Mouse (Mus musculus) lung, postnatal 25 days (tissue): ENCODE results near the gene Med13.
A peak's percentile ranks its signal among the peaks of the same experiment; 100 is the strongest.
"Not testable (repeated sequence)": the region's sequence is repeated elsewhere in the genome, so short reads cannot be mapped to it uniquely, and the experiment has no call there.

ENCODE experiments used
- DNase-seq: peaks from one replicate; pipeline ENCODE4 v3.0.0; 2022; ENCODE audit warnings: low spot score

Gene Med13

DNA sequence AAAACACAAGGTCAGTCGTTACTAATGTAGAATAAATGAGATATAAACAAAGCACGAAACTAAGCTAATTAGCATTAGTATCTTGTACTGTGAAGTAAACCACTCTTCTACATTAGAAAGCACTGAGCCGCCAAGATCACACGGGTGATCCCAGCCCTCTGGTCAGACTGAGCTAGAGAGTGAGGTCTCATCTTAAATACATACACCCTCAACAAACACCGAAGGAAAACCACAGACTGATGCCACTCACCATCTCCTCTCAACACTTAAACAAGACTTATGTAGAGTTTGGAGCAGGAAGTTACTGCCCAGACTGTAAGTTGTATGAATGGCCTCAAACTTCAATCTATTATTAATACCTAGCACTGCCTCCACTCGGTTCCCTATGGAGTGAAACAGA lies 47.1 kb downstream of the Med13 start:
- DNase-seq, result no peak

DNA sequence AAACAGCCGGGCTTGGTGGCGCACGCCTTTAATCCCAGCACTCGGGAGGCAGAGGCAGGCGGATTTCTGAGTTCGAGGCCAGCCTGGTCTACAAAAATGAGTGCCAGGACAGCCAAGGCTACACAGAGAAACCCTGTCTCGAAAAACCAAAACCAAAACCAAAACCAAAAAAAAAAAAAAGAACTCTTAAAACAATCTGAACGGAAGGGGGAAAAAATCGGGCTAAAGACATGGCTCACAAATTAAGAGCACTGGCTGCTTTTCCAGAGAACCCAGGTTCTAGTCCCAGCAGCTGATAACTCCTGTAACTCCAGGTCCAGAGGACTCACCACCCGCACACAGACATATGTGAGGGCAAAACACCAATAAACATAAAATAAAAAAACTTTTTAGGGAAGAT lies 65.2 kb downstream of the Med13 start:
- not testable (repeated sequence) for DNase-seq

DNA sequence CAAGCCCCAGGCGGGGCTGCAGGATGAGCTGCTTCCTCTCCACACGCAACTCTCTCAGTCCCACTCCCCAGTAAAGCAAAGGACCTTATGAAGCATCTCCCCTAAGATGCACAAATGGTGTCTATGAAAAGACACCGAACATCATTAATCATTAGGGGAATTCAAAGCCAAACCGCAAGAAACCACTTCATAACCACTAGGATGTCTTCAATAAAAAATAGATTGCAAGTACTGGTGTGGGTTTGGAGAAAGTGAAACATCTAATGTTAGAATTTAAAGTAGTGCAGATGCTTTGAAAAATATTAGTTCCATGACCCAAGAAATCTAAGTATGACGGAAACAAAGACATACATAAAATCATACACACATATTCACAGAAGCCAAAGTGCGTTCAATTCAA lies 65.7 kb downstream of the Med13 start:
- no peak for DNase-seq

DNA sequence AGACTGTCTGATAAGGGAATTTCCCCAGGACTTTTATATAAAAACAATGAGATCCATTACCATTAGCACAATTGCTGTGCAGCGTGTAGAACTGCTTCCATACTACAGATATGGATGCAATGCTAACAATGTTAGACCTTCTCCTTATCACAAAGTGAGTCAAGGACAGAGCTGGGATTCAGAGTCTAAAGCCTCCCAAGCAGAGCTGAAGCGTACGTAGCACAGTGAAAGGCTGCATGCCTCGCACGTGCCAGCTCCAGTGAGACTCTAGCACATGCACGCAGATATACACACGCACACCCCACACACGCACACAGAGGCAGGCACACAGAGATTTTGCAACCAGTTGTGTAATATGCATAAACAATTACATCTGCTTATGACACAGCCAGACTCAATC lies 71.7 kb downstream of the Med13 start:
- DNase-seq, result no peak

DNA sequence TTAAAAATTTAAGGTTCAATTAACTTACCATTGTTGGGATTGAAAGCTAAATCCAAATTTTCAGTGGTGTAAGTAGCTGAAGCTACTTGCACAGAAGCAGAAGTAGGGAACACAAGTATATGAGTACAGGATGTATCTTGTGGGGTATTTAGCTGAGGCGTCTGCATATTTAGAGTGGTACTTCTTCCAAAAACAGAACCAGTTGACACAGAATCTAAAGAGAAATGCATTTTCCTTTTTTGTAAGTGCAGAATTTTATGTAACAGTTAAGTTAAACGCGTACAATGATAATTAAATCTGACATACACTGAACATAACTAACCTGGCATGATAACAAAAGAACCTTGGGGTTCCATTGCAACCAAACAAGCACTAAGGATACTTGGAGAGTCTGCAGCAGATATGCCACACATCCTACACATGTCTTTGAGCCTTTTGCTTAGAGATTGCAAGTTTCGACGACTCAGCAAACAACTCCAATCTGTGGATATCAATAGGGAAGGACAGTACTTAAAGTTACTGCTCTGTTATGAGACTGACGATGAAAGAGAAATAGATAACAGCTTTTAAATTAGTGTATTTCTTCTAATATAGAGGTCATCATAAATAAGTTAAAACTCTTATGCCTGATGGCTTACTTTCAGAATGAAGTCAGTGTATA lies 78.8 kb downstream of the Med13 start:
- no peak for DNase-seq

DNA sequence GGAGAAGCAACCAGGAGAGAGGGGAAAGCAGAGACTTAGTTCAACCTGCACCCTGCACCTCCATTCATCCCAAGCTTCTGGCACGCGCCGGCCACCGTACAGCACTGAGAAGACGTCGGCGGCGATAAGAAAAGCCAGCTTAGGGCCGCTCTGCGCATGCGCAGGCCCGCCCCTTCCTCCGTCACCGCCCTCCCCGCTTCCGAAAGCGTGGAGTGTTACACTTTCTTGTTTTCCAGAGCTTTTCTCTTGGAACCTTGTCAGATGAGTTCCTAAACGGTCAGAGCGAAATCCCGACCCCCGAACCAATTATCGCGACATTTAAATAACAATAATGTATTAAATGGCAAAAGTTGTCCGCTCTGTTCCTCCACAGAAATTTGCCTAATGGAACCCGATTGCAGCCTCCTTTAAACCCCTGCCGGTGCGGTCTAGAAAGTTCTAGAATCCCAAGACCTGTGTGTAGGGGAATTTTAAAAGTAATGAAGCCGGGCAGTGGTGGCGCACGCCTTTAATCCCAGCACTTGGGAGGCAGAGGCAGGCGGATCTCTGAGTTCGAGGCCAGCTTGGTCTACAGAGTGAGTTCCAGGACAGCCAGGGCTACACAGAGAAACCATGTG lies 99.8 kb downstream of the Med13 start, which contains the start of gene Ints2:
TSS of gene Ints2 (minus strand) at position 116 of the 617 bp plus-strand sequence.
- DNase-seq, result peak; percentile 93

DNA sequence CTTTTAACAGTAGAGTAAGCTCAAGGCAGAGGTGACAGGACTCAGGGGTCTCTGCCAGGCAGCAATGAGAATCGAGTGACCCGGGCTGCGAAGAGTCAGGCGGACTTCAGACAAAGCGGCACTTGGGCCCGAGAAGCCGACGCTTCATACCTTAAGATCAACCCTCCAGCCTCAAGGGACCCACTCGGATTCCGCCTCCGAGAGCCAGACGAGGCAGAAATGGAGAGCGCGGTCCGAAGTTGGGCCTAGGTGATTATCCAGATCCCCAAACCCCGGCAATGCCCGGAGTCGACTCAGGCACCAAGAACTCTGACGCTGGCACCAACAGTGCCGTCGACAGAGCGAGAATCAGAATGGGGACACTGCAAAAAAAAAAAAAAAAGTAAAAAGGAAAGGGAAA lies 100.3 kb downstream of the Med13 start:
- DNase-seq, result no peak

DNA sequence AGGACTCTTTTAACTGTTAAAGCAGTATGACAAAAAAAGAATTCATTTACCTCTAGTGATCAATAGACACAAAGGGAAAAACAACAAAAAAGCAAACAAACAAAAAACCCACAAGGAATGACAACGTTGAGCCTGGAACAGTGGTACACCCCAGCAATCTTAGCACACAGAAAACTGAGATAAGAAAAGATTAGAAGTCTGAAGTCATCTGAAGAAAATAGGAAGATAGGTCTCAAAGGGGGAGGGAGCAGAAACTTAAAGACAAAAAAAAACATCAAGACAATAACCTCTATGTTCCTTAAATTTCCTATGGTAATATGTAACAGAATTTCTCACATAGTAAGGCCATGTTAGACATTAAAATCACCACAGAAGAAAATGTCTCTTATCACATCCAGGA lies 104.1 kb downstream of the Med13 start:
- DNase-seq, result no peak

DNA sequence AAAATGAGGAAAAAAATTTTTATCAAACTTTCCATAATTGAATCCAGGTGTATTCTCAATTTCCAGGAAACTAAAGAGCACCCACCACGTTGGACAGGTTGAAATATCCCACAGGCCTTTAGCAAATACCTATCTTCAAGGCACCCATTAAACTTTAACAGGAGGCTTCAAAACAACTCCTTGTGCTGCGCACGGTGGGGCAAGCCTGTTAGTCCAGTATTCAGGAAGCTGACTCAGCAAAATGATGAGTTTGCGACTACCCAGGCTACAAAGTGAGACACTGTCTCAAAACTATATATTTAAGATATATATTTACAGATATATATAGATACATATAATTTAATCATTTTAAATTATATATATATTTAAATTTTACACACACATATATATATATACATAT lies 125.0 kb downstream of the Med13 start:
- no peak for DNase-seq

DNA sequence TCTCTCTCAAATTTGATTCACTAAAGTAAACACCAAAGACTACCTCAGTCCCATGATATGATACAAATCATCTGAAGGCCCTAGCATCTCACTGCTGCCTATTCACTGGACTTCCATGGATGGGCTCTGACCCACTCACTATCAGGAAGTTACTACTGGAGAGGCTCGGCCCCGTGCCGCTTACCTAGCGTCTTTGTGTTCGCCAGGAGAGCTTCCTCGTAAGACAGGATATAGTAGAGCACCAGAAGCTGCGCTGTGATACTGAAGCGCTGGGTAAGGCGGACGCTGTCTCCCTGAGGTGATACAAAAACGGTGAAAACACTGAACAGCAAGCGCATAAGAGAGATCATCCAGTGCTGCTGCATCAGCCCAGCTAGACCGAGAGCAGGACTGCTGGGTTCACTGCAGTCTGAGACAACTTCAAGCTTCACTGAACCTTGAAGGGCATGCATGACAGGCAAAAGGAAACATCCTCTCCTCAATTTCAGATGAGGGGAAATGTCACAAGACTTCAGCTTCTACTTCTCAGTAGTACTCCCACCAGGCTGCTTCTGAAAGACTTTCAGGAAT lies 125.5 kb downstream of the Med13 start:
- DNase-seq, result no peak

DNA sequence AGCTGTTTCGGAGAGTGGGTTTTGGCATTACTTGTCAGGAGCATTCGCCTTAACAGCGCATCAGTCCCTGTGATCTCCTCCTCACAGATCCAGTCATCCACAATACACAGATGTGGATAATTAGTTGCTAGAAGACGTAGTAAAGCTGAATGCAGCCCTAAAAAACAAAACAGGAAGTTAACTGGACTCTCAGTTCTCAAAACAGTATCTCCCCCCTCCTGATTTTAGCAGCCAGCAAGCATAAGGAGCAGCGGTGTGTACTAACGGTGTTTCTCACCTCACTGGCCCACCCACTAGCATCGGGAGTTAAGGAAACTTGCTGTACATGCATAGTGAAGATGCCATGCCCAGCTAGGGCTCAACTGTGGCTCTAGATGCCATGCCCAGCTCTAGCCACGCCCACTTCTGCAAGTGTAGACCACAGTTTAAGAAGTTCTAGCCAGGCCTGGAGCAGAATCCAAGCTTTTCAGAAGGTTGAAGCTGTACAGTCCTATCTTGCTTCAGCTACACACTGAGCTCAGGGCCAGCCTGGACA lies 130.7 kb downstream of the Med13 start:
- no peak for DNase-seq

DNA sequence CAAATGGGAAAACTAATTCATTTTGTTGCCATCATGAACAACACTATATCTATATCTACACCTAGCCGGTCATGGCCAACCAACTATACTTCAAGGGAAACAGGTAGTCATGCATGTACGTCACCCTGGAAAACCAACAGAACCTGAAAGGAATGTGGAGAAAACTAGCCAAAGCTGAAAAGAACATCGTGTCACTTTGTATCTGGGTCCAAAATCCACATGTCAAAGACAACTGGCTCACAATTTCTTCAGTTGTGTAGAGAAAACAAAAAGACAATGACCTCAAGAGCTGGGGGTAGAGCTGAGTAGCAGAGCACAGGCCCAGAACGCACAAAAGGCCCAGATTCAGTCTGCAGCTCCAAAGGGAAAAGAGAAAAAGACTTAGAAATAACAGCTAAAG lies 131.6 kb downstream of the Med13 start:
- no peak for DNase-seq
